9 mouse cellular contexts compared by ENCODE assay signal in genomic region chr12:76832704-76833103, GRCm38 (mm10). TPM values are rescaled to one million over a fixed set of nuclear protein-coding genes. Genes with fewer than 3 reads are reported as not detected.
DNase-seq lines count a peak whose midpoint lies in the region; ATAC-seq and TF ChIP-seq lines count a peak whose summit lies in the region.
"Had no signal": no experiment of that assay in that cellular context is flagged by ENCODE, and none has a peak within 500 bp of the region (broad histone marks: within the 10 kb centered on the region; RNA-seq: fewer than 3 reads in every experiment).

No protein-coding gene starts in this region.

- no peaks in the 10 kb centered on the region for H3K36me3 ChIP-seq in embryonic facial prominence, embryonic 11.5 days (replicated peaks; ENCODE audit: control insufficient read depth, insufficient read depth, low read depth, low read length)
- no peaks in the 10 kb centered on the region for H3K36me3 ChIP-seq in embryonic facial prominence, embryonic 10.5 days (replicated peaks)
- H3K36me3 ChIP-seq in midbrain, postnatal 0 days (ENCODE audit: insufficient read depth, low read length) = no peaks in the 10 kb centered on the region
- H3K36me3 ChIP-seq in midbrain, embryonic 10.5 days = no peaks in the 10 kb centered on the region
- no peaks in the 10 kb centered on the region for H3K36me3 ChIP-seq in small intestine, adult 2 months (ENCODE audit: control insufficient read depth, insufficient read depth, low read length)

- H3K9me3 ChIP-seq in embryonic facial prominence, embryonic 11.5 days (replicated peaks; ENCODE audit: control insufficient read depth, low read length) = no peaks in the 10 kb centered on the region
- H3K9me3 ChIP-seq in embryonic facial prominence, embryonic 10.5 days = no peaks in the 10 kb centered on the region
- H3K9me3 ChIP-seq in midbrain, postnatal 0 days (ENCODE audit: low read length) = no peaks in the 10 kb centered on the region
- H3K9me3 ChIP-seq in midbrain, embryonic 10.5 days (replicated peaks) = no peaks in the 10 kb centered on the region

- no peak overlapping the region for H3K27ac ChIP-seq in embryonic facial prominence, embryonic 11.5 days (replicated peaks; ENCODE audit: low read depth, low read length)
- H3K27ac ChIP-seq in embryonic facial prominence, embryonic 10.5 days (replicated peaks) = no peak overlapping the region
- H3K27ac ChIP-seq in midbrain, postnatal 0 days (ENCODE audit: low read depth, low read length) = no peak overlapping the region
- no peak overlapping the region for H3K27ac ChIP-seq in midbrain, embryonic 10.5 days (replicated peaks)
- no peak overlapping the region for H3K27ac ChIP-seq in small intestine, adult 2 months (ENCODE audit: insufficient read depth, low read depth, low read length)

- no peak for TF ChIP-seq POLR2A in small intestine, adult 2 months (IDR thresholded peaks at IDR 0.05; ENCODE audit: low read depth, low read length)

- no peaks in the 10 kb centered on the region for H3K27me3 ChIP-seq in embryonic facial prominence, embryonic 11.5 days (ENCODE audit: control insufficient read depth, insufficient read depth, low read length)
- no peaks in the 10 kb centered on the region for H3K27me3 ChIP-seq in embryonic facial prominence, embryonic 10.5 days (replicated peaks; ENCODE audit: low read depth, poor library complexity, severe bottlenecking)
- no peaks in the 10 kb centered on the region for H3K27me3 ChIP-seq in midbrain, postnatal 0 days (ENCODE audit: insufficient read depth, low read length)
- no peaks in the 10 kb centered on the region for H3K27me3 ChIP-seq in midbrain, embryonic 10.5 days (ENCODE audit: low read depth, poor library complexity, severe bottlenecking)
- no peaks in the 10 kb centered on the region for H3K27me3 ChIP-seq in small intestine, adult 2 months (ENCODE audit: control insufficient read depth, insufficient read depth, low read length)

- no peak overlapping the region for H3K4me3 ChIP-seq in embryonic facial prominence, embryonic 11.5 days (ENCODE audit: low read depth, low read length)
- H3K4me3 ChIP-seq in embryonic facial prominence, embryonic 10.5 days = no peak overlapping the region
- no peak overlapping the region for H3K4me3 ChIP-seq in midbrain, postnatal 0 days (ENCODE audit: low read depth, low read length)
- H3K4me3 ChIP-seq in midbrain, embryonic 10.5 days = no peak overlapping the region
- H3K4me3 ChIP-seq in small intestine, adult 2 months (ENCODE audit: low read depth, low read length) = no peak overlapping the region

- H3K4me2 ChIP-seq in embryonic facial prominence, embryonic 11.5 days (ENCODE audit: low read depth, low read length) = no peak overlapping the region
- H3K4me2 ChIP-seq in midbrain, postnatal 0 days (ENCODE audit: low read depth, low read length, poor library complexity, severe bottlenecking) = no peak overlapping the region

- TF ChIP-seq CTCF in midbrain, postnatal 0 days (IDR thresholded peaks at IDR 0.05) = peak; percentile 86
- TF ChIP-seq CTCF in small intestine, adult 2 months (IDR thresholded peaks at IDR 0.05; ENCODE audit: extremely low read depth, insufficient read length, insufficient replicate concordance, low read depth, low read length) = peak; percentile 65; the same call in 1 of the 2 replicates

- no peak overlapping the region for H3K9ac ChIP-seq in embryonic facial prominence, embryonic 11.5 days (replicated peaks; ENCODE audit: low read length)
- no peak overlapping the region for H3K9ac ChIP-seq in midbrain, postnatal 0 days (replicated peaks; ENCODE audit: low read length, poor library complexity, severe bottlenecking)

- DNase-seq in embryonic facial prominence, embryonic 11.5 days (ENCODE audit: low spot score) = peak; percentile 62
- DNase-seq in embryonic facial prominence, embryonic 10.5 days (ENCODE audit: low spot score) = no peak
- DNase-seq in midbrain, postnatal 0 days (ENCODE audit: low spot score) = peak; percentile 73
- no peak for DNase-seq in midbrain, embryonic 10.5 days (ENCODE audit: low spot score)
- DNase-seq in embryo, embryonic 11.5 days (ENCODE audit: low read depth, low spot score) = peak; percentile 31
- DNase-seq in frontal cortex, postnatal 14 days (ENCODE audit: low spot score in 2 of 2) = no peak
- DNase-seq in layer of hippocampus, postnatal 25 days (ENCODE audit: extremely low spot score in 1 of 2, low spot score in 1 of 2) = no peak

- no peak for ATAC-seq in embryonic facial prominence, embryonic 11.5 days (replicated peaks; ENCODE audit: insufficient number of reproducible peaks, low FRiP score, low TSS enrichment, low read depth)
- ATAC-seq in midbrain, postnatal 0 days (ENCODE audit: low FRiP score) = no peak

- H3K4me1 ChIP-seq in embryonic facial prominence, embryonic 11.5 days (ENCODE audit: control insufficient read depth, insufficient read depth, low read length) = no peaks in the 10 kb centered on the region
- peaks cover 2% of the 10 kb centered on the region; the same call in 1 of the 2 replicates for H3K4me1 ChIP-seq in embryonic facial prominence, embryonic 10.5 days
- H3K4me1 ChIP-seq in midbrain, postnatal 0 days (ENCODE audit: insufficient read depth, low read length) = no peaks in the 10 kb centered on the region
- peaks cover 9% of the 10 kb centered on the region for H3K4me1 ChIP-seq in midbrain, embryonic 10.5 days
- H3K4me1 ChIP-seq in small intestine, adult 2 months (ENCODE audit: control insufficient read depth, insufficient read depth, insufficient read length, low read length) = no peaks in the 10 kb centered on the region

- WGBS in embryonic facial prominence, embryonic 11.5 days = 6% methylated on average over 3 of the region's 3 CpGs
- WGBS in embryonic facial prominence, embryonic 10.5 days = 4% methylated on average over 3 of the region's 3 CpGs
- 4% methylated on average over 3 of the region's 3 CpGs for WGBS in midbrain, postnatal 0 days
- 4% methylated on average over 3 of the region's 3 CpGs for WGBS in midbrain, embryonic 10.5 days
- whole genome bisulfite sequencing in small intestine, adult 2 months = 4% methylated on average over 3 of the region's 3 CpGs

RNA-seq across cellular contexts. Expression of gene Rab15, which starts 10.0 kb away (rescaled TPM):
- 11.5 and 14.3 TPM in 2 replicates for polyA plus RNA-seq in embryonic facial prominence, embryonic 11.5 days (2014; fragmentation: Nextera tagmentation; extraction: Ambion mirVana)
- 15.7 and 17.3 TPM in 2 replicates for polyA plus RNA-seq in embryonic facial prominence, embryonic 10.5 days (2016; fragmentation: Nextera tagmentation; extraction: Ambion mirVana)
- 91.1 and 122 TPM in 2 replicates for total RNA-seq in midbrain, postnatal 0 days (2014; rRNA removed)
- polyA plus RNA-seq in midbrain, postnatal 0 days (2015; fragmentation: Nextera tagmentation; extraction: Ambion mirVana) = 57.2 and 58.9 TPM in 2 replicates
- polyA plus RNA-seq in midbrain, embryonic 10.5 days (2016; fragmentation: Nextera tagmentation; extraction: Ambion mirVana) = 14.5 and 14.6 TPM in 2 replicates
- 5.7 and 16.4 TPM in 2 replicates for polyA plus RNA-seq in small intestine, adult 2 months (2012; rRNA removed)
- total RNA-seq in layer of hippocampus, postnatal 25 days (2021) = 100 to 1,000 TPM; 193 to 201 TPM
- total RNA-seq: neutrophil, adult 5-6 weeks had no signal

RNA-seq across cellular contexts. Expression of gene Gpx2, which starts 37.4 kb away (rescaled TPM):
- polyA plus RNA-seq in embryonic facial prominence, embryonic 11.5 days (2014; fragmentation: Nextera tagmentation; extraction: Ambion mirVana) = 0.93 and 1.2 TPM in 2 replicates
- 0.55 and 1.3 TPM in 2 replicates for polyA plus RNA-seq in embryonic facial prominence, embryonic 10.5 days (2016; fragmentation: Nextera tagmentation; extraction: Ambion mirVana)
- 0.33 TPM in 1 of 2 replicates, not detected in the other for total RNA-seq in midbrain, postnatal 0 days (2014; rRNA removed)
- 0.21 TPM in 1 of 2 replicates, not detected in the other for polyA plus RNA-seq in midbrain, postnatal 0 days (2015; fragmentation: Nextera tagmentation; extraction: Ambion mirVana)
- polyA plus RNA-seq in midbrain, embryonic 10.5 days (2016; fragmentation: Nextera tagmentation; extraction: Ambion mirVana) = not detected in 2 replicates
- polyA plus RNA-seq in small intestine, adult 2 months (2012; rRNA removed) = 514 and 943 TPM in 2 replicates
- under 1 TPM in 1 of 2 experiments, not detected in 1; 0.20 TPM for total RNA-seq in layer of hippocampus, postnatal 25 days (2021)
- total RNA-seq: neutrophil, adult 5-6 weeks had no signal

Comparison
In these comparisons a context has a peak if more than half of its experiments do, and no peak if none do; other contexts are left out.
1. DNase-seq: peak in embryonic facial prominence, embryonic 11.5 days (single experiment), midbrain, postnatal 0 days (single experiment) and embryo, embryonic 11.5 days (single experiment); none in embryonic facial prominence, embryonic 10.5 days (single experiment), midbrain, embryonic 10.5 days (single experiment), frontal cortex, postnatal 14 days (0 of 2) and layer of hippocampus, postnatal 25 days (0 of 2).
2. RNA of gene Gpx2, which starts 37.4 kb away (polyA plus RNA-seq): 514 to 943 TPM in small intestine, adult 2 months; 0.55 to 1.3 TPM in embryonic facial prominence, embryonic 10.5 days, 0.93 to 1.2 TPM in embryonic facial prominence, embryonic 11.5 days, 0.21 TPM in midbrain, postnatal 0 days and not detected in midbrain, embryonic 10.5 days; every median in the first group is over 100 times any median in the second.